Mouse (Mus musculus) CD8-positive naive resting alpha-beta T cell, adult 2 months (primary cell): ENCODE measurements around the gene Xpc.

ENCODE experiments used
- DNase-seq, 2 experiments: peaks; one replicate each; pipeline ENCODE4 v3.0.0; 2022; ENCODE audit warnings: low read depth in 2 of 2, low spot score in 2 of 2

Gene Xpc

DNA sequence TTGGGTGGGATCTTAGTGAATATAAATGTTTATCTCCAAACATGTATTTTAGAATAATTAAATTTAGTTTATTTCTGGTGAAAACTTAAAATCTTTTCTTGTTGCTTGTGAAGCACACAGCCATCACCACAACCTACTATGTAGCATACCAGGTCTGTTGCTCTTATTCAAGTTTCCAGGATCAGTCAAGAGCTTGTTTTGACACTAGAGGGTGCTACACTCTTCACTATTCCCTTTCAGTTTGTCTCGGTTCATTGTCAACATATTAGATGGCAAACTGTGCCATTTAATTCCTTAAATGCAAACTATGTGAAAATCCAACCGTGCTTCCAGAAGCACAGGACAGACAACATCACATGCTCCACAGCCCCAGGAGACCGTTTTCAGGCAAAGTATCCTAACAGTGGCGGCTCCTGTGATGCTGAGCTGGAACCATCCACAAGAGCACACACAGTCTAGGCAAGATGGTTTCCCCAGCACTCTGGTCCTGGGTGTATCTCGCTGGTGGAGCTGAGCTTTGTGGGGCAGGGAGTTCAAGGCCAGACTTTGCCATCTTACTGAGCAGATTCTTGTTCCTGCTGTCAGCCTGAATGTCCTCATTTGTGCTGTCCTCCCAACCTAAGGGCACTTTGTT lies 11.7 kb upstream of the Xpc start:
- peak in 1 of 2 experiments; percentile 4 for DNase-seq

DNA sequence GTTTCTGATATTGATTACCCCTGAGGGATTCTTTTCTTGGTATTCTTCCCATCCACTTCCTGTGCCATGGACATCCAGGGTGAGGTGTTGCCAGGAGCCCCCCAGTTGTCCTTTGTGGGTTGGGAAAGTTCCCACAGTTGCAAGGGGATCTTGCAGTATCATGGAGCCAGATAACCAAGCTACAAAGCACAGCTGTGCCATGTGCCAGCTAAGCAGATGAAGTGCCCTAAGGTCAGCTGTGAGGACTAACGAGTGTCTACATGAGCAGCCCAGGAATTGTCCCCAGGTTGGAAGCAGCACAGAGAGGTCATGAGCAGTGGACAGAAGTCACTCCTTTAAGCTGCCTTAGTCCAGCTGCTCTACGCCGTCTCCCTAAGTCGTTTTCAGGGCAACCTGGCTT lies 9.9 kb upstream of the Xpc start:
- DNase-seq, result no peak

DNA sequence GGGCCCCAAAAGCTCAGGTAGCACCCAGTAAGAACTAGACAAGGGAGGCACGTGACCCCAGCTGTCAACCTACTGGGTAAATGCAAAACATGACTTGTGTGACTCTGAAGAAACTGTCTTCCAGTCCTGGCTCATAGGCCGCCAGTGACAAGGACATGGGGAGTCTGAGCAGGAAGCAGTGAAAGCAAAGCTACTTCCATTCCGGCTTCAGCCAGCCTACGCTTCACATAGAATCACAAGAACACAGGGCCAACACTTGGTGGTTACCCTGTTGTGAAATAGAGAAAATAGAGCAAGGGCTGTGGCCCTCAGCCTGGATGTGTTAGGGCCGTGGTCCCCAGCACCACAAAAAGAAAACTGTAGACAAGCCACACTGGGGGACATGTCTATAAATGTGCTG lies 7.1 kb upstream of the Xpc start:
- no peak for DNase-seq

DNA sequence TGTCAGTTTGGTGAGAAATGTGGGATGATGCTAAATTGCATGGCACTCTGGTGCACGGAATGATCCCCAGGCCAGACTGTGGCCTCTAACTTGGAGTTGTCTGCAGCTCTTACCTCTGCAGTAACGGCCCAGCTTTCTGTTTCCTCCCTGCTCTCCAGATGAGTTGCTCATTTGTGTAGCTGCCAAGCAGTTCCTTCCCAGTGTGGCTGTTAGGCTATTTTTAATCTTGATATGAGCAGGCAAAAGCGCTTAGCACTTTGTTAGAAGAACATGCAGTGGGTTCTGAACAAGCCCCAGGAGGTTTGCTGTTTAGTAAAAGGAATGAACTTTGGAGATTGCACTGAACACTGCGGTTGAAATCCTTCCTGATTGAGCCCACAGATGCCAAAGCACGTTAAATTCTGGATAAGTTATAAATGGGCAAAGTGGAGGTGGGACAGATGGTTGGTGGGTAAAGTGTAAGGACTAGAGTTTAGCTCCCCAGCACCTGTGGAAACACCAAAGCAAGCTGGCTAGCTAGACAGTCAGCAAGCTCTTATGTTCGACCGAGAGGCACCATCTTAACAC lies 2.8 kb upstream of the Xpc start:
- no peak for DNase-seq

DNA sequence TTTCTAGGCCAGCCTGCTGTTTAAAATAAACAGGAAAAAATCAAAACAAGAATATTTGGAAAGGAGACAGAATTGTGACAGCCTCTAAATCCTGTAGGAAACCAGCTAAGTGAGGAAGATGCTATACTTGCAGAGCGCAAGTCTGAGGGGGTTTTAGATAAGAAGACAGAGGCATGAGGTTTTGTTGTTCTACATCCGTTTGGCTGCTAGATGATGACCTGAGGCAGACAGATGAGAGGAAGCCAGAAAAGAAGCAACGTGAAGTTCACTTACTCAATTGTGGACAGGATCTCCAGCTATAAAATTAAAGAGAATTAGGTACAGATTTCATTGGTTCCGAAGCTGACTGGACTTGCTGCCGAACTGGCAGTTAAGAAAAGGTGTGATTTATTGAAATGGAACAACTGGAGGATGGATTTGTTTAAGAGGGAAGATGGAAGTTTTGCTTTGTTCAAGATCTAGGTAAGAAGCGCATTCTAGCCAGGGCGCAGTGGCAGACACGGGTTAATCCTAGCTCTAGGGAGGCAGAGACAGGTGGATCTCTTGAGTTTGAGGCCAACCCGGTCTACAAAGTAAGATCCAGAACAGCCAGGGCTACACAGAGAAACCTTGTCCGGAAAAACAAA lies 838 bp downstream of the Xpc start:
- peak; percentile 4 to 12 for DNase-seq

DNA sequence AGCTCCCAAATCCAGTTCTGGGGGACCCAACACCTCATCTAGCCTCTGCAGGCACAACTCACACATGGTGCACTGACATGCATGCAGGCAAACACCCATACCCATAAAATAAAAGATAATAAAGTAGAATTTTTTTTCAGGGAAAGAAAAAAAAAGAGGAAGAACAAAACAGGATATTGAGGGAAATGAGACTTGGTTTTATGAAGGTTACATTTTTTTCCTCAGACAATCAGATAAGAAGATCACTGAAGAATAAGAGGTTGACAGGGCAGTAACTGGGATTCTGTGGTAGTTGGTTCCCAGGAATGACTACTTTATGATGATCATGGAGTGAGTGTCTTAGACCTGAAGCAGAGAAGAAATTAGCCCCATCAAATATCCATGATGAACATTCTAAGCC lies 1.6 kb downstream of the Xpc start:
- no peak for DNase-seq

DNA sequence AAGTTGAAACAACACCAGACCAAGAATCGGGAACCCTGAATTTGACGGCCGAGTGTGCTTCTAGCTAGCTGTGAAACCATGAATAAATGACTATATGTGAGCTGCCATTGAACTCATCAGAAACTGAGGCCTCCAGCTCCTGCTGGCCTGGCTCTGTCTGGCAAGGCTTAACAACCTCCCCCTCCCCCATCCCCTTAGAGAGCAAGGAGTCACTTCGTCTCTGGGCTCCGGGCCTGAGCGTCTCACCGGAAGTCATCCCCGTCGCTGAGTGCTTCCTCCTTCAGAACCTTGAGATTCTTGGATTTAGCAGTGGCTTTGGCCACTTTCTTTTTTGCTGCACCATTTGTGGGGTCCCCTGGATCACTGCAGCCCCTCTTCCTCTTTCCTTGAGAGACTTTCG lies 5.5 kb downstream of the Xpc start:
- no peak for DNase-seq

DNA sequence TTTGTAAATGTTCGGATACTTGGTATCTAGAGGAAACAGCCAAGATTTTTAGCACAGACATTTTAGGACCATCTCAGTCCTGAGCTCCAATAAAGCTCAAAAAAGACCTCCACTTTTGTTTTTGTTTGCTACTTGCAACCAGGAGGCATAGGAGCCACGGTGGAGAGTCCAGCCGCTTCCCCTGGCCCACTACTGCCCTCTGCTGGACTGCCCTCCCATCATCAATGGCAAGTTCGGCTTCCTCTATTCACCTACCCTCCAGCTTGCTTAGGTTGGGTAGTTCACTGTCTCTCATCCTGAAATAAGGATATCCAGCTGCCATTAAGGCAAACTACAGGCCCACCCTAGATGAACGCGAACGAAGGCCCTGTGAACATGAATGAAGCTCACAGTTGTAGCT lies 6.4 kb downstream of the Xpc start:
- DNase-seq, result peak; percentile 63 to 73

DNA sequence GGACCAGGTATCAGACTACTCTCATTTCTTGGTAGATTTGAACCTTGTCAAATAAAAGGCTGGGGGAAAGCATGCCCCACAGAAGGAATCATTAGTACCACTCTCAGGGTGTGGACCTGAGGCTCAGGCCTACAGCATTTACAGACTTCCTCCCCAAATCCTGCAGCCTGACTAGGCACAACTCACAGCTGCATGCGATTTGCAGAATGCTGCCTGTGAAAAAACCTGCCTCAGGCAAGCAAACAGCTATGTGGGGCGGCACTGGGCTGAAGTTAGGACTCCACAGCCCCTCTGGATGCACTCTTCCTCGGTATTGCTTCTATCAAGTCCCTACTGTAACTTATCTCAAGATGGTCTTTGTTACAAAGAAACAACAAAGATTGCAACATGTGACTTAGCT lies 7.6 kb downstream of the Xpc start:
- DNase-seq, result no peak

DNA sequence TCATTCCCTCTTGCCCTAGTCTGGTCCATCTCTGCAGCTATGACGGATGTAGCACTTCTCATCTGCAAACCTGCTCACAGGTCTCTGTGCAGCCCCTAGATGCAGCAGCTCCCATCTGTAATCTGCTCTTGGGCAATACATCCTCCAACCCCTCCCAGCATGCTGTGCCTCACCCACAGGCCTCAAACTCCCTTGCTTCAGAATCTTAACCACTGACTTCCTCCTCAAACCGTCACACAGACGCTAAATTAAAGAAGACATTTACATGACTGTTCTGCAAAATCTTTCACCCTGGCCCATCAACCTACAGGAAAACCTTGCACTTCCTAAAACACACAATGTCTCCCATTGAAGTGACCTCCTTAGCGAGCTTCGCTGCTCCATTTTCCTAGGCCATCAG lies 9.7 kb downstream of the Xpc start:
- peak; percentile 29 to 41 for DNase-seq

DNA sequence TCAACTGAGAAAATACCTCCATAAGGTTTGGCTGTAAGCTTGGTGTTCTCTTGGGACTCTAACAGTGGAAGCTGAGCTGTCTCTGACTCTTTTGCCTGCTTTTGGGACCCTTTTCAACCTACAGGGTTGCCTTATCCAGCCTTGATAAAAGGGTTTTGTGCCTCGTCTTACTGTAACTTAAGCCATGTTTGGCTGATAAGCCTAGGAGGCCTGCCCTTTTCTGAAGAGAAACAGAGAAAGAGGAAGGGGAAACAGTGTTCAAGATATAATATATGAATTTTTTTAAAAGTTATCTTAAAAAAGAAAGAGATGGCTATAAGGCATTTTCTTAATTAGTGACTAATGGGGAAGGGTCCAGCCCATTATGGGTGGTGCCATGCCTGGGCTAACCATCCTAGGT lies 12.4 kb downstream of the Xpc start:
- DNase-seq, result no peak

DNA sequence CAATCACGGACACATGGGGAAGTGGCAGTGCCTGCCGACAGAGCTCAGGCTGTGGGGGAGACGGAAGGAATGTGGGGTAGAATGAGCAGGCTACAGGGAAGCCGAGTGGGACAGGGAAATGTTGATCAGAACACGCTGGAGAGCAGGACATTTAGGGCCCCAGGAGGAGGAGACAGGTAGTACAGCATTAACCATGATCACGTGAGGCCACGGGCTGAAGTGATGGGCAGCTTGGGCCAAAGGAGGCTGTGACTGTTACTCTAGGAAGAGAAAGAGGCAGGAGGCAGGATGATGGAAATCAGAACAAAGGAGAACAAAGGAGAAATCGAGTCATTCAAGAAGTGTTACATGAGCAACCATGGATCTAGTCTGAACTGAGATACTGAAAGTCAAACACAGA lies 21.2 kb downstream of the Xpc start:
- no peak for DNase-seq

DNA sequence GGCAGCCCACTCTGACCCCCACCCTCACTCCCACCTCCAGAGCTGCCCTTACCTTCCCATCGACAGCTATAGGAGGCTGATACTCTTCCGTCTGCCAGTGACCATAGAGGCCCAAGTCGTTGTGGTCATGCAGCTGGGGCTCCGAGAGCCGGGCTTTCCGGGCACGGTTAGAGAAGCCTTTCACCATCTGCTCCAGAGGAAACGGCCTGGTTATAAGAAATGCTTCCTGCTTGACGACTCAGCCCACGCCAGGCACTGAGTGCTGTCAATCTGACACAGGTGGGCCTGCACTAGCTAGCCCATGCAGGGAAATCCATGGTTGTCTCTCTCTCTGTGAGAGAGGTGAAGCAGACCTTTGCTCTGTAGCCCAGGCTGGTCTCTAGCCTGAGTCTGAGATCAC lies 22.6 kb downstream of the Xpc start:
- DNase-seq, result no peak

DNA sequence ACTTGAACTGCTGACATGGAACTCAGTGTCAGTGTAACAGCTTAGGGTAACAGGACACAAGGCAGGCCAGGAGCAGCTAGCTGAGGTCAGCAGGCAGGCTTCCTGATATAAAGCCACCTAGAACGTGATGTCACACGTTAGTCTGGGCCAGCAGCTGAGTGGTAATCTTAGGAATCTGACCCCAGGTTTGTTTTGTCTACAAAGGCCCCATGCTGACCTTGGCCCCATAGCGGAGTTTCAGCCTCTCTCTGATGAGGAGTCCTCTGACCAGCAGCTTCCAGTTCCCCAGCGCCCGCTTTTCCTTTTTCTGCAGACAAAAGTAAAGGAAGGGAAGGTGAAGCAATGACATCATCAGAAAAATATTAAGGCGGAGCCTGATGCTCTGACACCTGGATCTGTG lies 24.7 kb downstream of the Xpc start:
- no peak for DNase-seq

DNA sequence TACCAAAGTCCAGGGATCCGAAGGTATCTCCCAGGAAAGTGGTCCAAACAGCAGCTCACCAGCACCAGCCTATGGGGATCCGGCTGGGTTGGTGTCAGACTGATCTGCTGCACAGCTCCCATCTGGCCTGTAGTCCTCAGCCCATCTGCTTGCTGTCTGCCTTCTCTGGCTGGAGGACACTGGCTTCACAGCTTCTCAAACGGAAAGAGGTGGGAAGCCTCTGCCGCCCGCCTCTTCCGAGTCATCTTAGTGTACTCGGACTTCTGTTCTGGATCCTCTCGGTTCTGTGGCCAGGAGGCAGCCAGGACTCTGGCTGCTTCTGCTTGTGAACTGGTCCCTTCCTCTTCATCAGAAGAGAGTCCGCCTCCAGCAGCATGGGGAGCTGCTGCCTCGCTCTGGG lies 25.8 kb downstream of the Xpc start:
- no peak for DNase-seq

DNA sequence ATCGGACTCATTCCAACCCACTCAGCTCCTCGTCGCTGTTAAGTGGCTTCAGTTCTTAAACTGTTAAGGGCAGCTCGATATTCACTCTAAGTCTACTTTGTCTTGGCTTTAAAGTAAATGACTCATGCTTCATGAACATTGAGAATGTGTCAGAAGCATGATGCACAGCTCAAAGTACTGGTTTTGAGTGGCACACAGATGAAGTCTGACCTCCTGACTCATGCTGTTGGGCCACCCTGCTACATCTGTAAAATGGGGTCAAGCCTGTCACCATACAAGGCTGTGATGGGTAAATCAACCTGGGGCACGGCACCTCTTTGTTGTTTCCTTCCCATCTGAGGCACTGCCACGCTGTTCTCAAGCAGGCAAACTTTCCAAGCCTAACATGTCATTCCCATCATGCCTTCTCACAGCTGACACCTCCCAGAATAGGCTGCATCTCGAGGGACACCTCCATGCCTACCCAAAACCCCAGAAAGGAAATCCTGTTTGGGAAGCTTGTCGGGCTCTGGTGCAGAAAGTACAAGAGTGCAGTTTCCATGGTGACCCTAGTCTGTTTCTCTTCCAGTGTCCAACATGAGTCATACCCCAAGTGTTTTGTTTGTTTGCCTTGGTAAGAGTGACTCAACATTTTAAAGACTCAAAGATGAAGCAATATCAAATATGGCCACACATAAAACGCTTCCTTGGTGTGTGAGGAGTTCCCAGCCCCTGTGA lies 27.0 kb downstream of the Xpc start:
- no peak for DNase-seq

DNA sequence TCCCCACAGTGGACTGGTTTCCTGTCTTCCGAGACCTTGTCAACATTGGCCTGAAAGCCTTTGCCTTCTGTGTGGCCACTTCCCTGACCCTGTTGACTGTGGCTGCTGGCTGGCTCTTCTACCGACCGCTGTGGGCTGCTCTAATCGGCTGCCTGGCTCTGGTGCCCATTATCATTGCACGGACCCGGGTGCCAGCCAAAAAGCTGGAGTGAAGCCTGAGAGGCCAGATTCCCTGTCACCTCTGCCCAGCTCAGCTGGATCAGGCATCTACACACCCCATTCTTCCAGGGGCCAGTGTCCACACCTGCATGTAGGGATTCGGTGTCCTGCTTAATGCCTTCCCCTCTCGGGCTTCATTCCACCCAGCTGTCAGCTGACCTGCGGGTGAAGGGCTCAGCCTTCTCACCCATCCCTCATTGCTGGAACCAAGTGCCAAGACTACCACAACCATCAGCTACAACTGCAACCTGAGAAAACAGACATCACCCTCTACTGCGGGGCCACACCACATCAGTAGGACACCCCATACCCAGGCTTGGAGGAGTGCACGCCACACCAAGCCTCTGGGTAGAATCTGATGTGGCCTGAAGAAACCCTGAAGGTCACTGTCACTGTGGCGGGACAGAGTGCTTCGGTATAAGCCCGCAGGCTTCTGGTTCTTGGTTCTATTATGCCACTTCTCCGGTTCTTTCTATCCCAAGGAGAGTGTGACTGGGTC lies 28.8 kb downstream of the Xpc start:
- no peak for DNase-seq

DNA sequence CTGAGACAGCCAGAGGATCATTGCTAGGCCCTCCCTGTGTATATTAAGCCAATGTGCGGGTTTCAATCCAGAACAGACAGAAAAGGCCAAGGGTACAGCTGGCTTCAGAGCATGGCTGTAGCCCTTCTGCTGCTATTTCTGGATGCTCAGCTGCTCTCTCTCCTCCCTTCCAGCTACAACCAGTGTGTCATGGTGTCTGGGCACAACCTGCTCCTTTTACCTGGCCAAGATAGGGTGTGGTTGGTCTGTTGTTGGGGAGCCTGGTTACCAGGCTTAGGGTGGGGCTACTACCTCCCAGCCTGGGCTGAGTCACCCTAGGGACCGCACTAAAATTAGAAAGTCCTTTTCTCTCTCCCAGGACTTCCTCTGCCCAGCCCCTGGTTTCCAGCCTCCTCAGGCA lies 32.3 kb downstream of the Xpc start:
- no peak for DNase-seq

DNA sequence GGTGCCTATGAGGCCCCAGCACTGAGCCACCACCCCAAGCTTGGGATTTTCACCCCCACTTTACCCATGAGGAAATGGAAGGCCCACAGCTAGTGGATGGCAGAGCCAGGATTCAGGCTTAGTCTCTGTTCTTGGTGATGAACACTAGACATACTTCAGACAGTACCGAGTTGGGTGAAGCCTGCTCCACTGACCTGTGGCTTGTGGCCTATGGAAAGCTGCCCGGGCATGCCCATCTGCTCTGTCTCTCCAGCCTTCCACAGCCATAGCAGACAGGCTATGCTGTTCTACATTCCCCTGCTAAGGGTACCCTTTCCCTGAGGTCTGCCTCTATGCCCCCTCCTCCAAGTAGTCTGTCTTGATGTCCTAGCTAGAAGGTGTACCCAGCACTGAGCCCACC lies 39.1 kb downstream of the Xpc start:
- no peak for DNase-seq

DNA sequence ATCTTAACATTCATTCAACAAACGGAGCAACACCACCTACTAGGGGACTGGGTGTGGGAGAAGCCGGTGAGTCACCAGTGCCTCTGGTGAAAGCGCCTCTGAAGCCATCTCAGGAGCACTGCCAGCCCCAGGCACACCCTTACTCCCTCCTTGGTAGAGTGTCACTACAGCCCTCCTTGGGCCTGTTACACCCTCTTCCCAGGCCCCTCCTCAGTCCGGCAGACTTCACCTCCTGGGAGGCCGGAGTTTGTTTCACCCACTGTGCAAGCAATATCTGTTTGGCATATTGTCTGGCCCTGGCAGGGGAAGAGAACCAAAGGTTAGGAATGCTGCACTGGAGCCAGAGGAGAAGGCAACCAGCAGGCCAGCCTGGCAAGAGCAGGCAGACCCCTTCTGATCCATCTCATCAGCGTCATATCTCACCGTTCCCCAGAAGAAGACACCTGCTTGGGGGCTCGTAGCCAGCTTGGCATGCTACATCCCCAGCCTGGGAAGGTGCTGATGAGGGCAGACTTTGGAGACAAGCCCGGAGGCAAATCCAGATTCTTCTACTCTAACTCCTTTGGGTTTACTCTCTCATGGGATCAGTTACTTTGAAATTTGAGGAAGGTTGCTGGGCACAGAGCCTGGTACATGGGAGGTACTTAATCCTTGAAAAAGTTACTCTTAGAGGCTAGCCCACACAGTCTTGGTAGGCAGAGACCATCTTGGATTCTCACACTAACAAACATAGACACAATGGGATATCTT lies 41.1 kb downstream of the Xpc start:
- DNase-seq, result no peak

DNA sequence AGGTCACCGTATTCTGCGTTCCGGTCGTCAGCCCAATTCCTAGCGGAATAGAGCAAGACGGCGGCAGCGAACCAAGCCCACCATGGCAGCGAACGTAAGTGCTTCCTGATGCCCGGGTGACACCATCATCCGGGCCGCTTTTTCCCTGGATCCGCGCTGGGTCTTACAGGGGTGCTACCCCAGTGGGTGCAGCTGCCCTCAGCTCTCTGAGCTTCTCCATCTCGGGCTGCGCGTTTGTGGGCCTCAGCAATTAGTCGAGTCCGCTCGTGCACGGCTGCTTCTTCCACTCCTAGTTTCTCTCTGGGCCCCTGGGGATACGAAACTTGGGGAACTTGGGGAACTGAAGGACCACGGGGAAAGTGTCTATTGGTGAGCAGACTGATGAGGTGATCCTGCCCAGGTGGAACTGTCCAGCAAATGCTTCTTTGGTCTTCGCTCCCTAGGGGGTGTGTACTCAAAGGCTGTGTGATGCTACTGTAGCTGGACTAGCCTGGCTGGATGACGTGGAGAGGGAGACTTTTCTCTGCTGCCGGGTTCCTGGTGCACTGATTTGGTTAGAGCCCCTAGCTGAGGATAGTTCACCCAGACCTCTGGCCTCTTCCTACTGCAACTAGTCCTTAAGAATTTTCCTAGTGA lies 41.8 kb downstream of the Xpc start:
- no peak for DNase-seq
